Mouse (Mus musculus): ENCODE data around the gene Amz1.

- TF ChIP-seq EP300 (IDR thresholded peaks at IDR 0.05) (no peak), CTCF (IDR thresholded peaks at IDR 0.05) (no peak)
Observed at GRCm38 (mm10) chr5:140781886-140782572, 58.1 kb downstream of the Amz1 start.

Data from lung, postnatal 0 days (tissue).